Mouse (Mus musculus): ENCODE measurements around the gene Carm1. TPM values are rescaled to one million over a fixed set of nuclear protein-coding genes. Genes with fewer than 3 reads are reported as not detected.

Carm1 gene
- total RNA-seq, 2 experiments from 2014 or later, result 21.1 to 56.5 TPM

- 0 out of 2 replicates have a peak, but pooled peaks have one; percentile 11 for ATAC-seq (replicated peaks; ENCODE audit: poor library complexity)
These were observed 60.0 kb downstream of the Carm1 start for GRCm38 (mm10) chr9:21606648-21607047.

DNA sequence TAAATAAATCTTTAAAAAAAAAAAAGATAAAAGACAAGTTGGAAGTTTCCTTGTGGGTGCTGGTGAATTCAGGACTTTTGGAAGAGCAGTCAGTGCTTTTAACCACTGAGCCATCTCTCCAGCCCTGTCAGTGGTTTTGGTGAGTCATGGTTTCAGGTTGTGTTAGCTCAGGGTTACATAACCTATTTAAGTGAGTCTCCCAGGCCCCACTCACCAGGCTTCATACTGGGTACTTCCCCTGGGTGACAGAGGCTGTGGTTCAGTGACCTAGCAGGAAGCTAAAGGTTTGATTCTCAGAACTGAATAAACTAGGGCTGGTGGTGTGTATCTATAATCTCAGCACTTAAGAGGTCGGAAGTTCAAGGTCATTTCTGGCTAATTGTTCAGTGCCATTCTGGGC lies 63.2 kb downstream of the Carm1 start:
- ATAC-seq (replicated peaks; ENCODE audit: poor library complexity), result peak; percentile 99

GRCm38 (mm10) chr9:21614864-21615616 lies 68.3 kb downstream of the Carm1 start:
- no peak for ATAC-seq (replicated peaks; ENCODE audit: poor library complexity)

DNA sequence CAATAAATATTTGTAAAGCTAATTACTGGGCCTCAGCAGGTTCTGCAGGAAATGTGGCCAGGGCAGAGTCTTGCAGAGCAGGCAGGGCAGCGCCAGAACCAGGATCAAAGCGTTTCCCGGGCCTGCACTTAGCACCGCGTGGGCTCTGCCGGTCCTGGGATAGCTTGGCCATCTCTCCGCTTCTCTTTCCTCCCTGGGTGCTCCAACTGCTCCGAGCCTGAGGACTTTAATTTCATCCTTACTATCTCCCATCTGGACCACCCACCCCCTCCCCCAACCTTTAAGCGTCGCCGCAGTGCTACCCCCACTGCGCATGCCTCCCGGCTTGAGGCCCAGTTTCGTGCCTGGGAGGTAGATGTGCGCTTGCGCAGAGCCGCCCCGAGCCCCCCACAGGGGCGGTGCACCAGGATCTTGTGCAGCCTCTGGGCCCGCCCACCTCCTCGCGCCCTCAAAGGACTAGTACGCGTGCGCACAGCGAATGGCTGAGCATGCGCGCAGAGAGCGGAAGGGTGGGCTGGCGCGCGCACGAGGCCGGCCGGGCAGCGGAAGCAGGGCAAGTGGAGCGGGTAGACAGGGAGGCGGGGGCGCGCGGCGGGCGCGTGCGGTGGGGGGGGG lies 69.0 kb downstream of the Carm1 start, which contains the start of gene Smarca4:
Gene Smarca4 (plus strand): TSS at position 553 of the 615 bp plus-strand sequence.
- ATAC-seq (replicated peaks; ENCODE audit: poor library complexity), result peak; percentile 91

GRCm38 (mm10) chr9:21616232-21616781 lies 69.6 kb downstream of the Carm1 start:
- ATAC-seq (replicated peaks; ENCODE audit: poor library complexity), result peak; percentile 56

DNA sequence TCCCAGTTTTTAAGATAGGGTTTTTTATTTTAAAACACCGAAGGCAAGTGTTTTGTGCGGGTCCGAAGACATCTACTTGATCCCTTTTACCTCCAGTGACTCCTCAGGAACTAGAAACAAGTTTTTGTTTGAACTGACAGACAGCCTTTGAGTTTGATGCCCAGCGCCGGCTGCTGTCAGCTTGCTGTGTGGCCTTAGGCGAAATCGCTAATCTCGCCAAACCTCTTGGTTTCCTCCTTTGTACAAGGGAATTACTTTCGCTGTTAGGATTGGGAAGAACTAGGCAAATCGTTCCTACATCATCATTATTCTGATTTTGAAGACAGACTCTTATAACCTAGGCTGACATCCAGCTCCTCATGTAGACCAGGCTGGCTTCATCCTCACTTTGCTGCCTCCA lies 70.4 kb downstream of the Carm1 start:
- ATAC-seq (replicated peaks; ENCODE audit: poor library complexity), result no peak

DNA sequence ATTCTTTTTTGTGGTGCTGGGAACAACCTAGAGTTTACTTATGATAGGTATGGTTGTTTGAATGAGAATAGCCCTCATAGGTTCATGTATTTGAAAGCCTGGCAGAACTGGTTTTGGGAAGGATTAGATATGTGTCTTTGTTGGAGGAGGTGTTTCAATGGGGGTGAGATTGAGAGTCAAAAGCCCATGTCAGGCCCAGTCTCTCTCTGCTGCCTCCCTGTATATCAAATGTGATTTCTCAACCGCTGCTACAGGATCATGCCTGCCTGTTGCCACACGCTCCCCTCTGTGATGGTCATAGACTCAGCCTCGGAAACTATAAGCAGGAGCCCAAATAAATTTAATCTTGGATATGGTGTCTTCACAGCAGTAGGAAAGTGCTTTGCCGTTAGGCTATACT lies 73.5 kb downstream of the Carm1 start:
- no peak for ATAC-seq (replicated peaks; ENCODE audit: poor library complexity)

DNA sequence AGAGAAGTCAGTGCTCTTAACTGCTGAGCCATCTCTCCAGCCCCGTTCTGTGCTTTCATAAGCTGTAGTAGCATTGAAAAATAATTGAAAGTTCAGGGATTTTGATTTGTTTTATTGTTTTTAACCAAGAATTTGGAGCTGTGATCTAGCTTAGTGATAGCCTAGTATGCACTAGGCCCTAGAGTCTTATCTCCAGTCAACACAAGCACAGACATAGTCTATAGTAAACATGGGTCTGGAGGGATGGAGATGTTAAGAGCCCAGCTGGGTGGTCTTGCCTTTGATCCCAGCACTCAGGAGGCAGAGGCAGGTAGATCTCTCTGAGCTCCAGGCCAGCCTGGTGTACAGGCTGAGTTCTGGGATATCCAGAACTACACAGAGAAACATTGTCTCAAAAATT lies 76.0 kb downstream of the Carm1 start:
- 0 out of 2 replicates have a peak, but pooled peaks have one; percentile 44 for ATAC-seq (replicated peaks; ENCODE audit: poor library complexity)

GRCm38 (mm10) chr9:21625342-21626339 lies 78.9 kb downstream of the Carm1 start:
- ATAC-seq (replicated peaks; ENCODE audit: poor library complexity), result no peak

DNA sequence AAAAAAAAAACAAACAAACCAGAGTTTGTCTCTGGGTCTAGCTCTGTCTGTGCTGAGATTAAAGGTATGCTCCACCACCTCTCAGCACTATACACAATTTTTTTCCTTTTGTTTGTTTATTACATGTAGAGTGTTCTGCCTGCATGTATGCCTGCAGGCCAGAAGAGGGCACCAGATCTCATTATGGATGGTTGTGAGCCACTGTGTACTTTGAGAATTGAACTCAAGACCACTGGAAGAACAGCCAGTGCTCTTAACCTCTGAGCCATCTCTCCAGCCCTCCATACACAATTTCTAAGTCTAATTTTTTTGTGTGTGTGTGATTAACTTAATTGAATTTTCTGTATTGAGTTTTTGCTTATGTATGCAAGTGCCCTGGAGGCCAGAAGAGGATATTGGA lies 79.9 kb downstream of the Carm1 start:
- ATAC-seq (replicated peaks; ENCODE audit: poor library complexity), result 0 out of 2 replicates have a peak, but pooled peaks have one; percentile 35

DNA sequence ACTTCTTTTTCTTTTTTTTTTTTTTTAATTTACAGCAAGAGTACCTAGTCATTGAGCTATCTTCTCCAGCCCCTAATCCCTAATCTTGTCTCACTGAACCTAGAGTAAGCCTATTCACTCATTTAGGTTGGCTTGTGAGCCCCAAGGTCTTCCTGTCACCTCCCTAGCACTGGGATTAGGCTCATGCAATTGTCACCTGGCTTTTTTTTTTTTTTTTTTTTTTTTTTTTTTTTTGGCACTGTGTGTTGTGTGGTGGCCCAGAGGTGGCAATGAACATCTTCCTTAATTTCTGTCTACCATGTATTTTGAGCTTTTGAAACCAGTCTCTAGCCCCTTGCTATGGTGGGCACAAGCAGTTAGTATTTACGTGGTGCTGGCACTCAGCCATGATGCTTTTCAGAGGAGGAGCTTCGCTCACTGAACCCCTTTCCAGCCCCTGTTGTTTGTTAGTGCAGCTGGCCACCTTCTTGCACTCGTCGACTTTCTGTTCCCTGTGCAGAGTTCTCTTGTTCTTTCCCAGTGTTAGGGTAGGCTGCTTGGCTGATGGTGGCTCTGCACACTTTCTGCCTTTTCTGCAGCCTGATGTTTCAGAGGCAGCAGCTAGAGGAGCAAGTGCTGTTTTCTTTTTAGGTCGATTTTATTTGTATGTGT lies 80.6 kb downstream of the Carm1 start:
- ATAC-seq (replicated peaks; ENCODE audit: poor library complexity), result no peak

- ATAC-seq (replicated peaks; ENCODE audit: poor library complexity), result peak; percentile 85
These were observed 84.0 kb downstream of the Carm1 start for GRCm38 (mm10) chr9:21630673-21631072.

DNA sequence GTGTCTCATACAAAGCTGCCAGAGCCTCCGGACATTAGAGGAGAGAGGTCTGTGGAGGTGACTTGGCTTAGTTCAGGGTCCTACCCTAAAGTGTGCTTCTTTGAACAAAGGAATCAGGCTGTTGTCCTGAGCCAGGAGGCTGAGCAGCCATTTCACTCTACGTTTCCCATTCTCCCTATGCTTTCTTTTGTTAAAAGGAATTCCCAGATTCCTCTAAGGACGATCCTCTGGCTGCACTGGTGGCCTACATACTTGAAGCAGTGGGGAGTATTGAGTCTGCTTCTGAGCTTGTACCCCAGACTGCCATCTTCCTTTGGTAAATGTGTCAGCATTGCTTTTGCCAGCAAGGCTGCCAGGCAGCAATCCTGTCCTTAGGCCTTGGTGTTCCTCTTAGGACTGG lies 86.4 kb downstream of the Carm1 start:
- no peak for ATAC-seq (replicated peaks; ENCODE audit: poor library complexity)

- no peak for ATAC-seq (replicated peaks; ENCODE audit: poor library complexity)
These were observed 88.9 kb downstream of the Carm1 start for GRCm38 (mm10) chr9:21635639-21636038.

DNA sequence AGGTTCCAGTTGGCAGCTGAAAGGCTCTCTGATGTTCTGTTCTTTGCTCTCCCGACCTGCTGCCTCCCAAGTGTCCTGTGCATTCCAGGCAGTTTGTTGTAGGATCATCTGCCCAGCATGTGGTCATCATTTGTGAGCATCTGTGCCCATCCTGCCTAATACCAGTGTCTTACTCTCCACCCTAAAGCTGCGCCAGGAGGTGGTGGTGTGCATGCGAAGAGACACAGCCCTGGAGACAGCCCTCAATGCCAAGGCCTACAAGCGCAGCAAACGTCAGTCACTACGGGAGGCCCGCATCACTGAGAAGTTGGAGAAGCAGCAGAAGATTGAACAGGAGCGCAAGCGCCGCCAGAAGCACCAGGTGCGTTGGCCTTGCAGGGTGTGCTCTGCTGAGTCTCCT lies 92.3 kb downstream of the Carm1 start:
- no peak for ATAC-seq (replicated peaks; ENCODE audit: poor library complexity)

Other genes with a start within 250 kb of the Carm1 start
- gene Ap1m2, start 234.6 kb upstream of the Carm1 start, total RNA-seq (2015), result 0.32 and 0.57 TPM in 2 replicates
- gene Ap1m2, start 234.6 kb upstream of the Carm1 start, total RNA-seq (2017), result 0.44 and 2.8 TPM in 2 replicates
- 80.9 and 85.5 TPM in 2 replicates for gene Slc44a2, start 226.2 kb upstream of the Carm1 start, total RNA-seq (2015)
- 66.8 and 68.2 TPM in 2 replicates for gene Slc44a2, start 226.2 kb upstream of the Carm1 start, total RNA-seq (2017)
- 55.7 and 56.9 TPM in 2 replicates for gene Ilf3, start 179.0 kb upstream of the Carm1 start, total RNA-seq (2015)
- 97.5 and 100 TPM in 2 replicates for gene Ilf3, start 179.0 kb upstream of the Carm1 start, total RNA-seq (2017)
- 34.0 and 37.9 TPM in 2 replicates for gene Qtrt1, start 135.1 kb upstream of the Carm1 start, total RNA-seq (2015)
- 16.0 and 27.9 TPM in 2 replicates for gene Qtrt1, start 135.1 kb upstream of the Carm1 start, total RNA-seq (2017)
- 63.4 and 64.5 TPM in 2 replicates for gene Dnm2, start 122.0 kb upstream of the Carm1 start, total RNA-seq (2015)
- gene Dnm2, start 122.0 kb upstream of the Carm1 start, total RNA-seq (2017), result 87.0 and 89.9 TPM in 2 replicates
- 8.5 and 8.6 TPM in 2 replicates for gene Tmed1, start 36.6 kb upstream of the Carm1 start, total RNA-seq (2015)
- 16.2 and 19.5 TPM in 2 replicates for gene Tmed1, start 36.6 kb upstream of the Carm1 start, total RNA-seq (2017)
- 17.9 and 28.6 TPM in 2 replicates for gene AB124611, start 20.7 kb upstream of the Carm1 start, total RNA-seq (2015)
- 29.6 and 45.9 TPM in 2 replicates for gene AB124611, start 20.7 kb upstream of the Carm1 start, total RNA-seq (2017)
- gene Timm29, start 45.8 kb downstream of the Carm1 start, total RNA-seq (2015), result 43.8 and 44.9 TPM in 2 replicates
- 52.1 and 63.7 TPM in 2 replicates for gene Timm29, start 45.8 kb downstream of the Carm1 start, total RNA-seq (2017)
- 5.3 and 6.6 TPM in 2 replicates for gene Yipf2, start 45.9 kb downstream of the Carm1 start, total RNA-seq (2015)
- 15.5 and 19.0 TPM in 2 replicates for gene Yipf2, start 45.9 kb downstream of the Carm1 start, total RNA-seq (2017)
- gene Smarca4, start 69.3 kb downstream of the Carm1 start, total RNA-seq (2015), result 58.8 and 63.2 TPM in 2 replicates
- gene Smarca4, start 69.3 kb downstream of the Carm1 start, total RNA-seq (2017), result 64.0 and 71.1 TPM in 2 replicates
- gene Ldlr, start 176.6 kb downstream of the Carm1 start, total RNA-seq (2015), result 6.5 and 8.5 TPM in 2 replicates
- gene Ldlr, start 176.6 kb downstream of the Carm1 start, total RNA-seq (2017), result 14.0 and 14.4 TPM in 2 replicates
- 43.2 and 50.1 TPM in 2 replicates for gene Spc24, start 213.4 kb downstream of the Carm1 start, total RNA-seq (2015)
- 128 and 151 TPM in 2 replicates for gene Spc24, start 213.4 kb downstream of the Carm1 start, total RNA-seq (2017)